Mouse (Mus musculus): ENCODE measurements around the gene Tctex1d1.

Tctex1d1 gene

DNA sequence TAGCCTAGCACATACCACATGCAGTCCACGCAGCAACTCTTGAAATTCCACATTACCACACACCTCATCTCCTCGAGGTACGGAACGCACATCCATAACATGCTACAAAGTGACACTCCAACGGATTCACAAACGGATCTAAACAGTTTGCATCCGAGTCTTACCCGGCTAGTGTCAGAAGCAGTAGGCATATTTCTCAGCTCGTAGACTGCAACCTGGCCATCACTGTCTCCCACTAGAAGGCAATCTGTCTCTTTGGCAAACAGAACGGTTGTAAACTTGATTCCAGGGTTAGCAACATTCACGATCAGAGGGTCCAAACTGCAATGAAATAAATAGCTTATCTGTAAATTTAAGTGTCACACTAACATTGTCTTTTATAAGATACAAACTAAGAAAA, 69.6 kb downstream of the Tctex1d1 start:
- in situ Hi-C loops (cut with MboI; ENCODE audit: low sequenced_read_pairs) = no loop called here

Measured in CH12F3 (cell line).